Mouse (Mus musculus): Measurements from ENCODE around the gene St6gal1. TPM values are rescaled to one million over a fixed set of nuclear protein-coding genes. Genes with fewer than 3 reads are reported as not detected.

St6gal1 gene
- total RNA-seq, 2 experiments from 2014 or later, result 3.4 to 3.5 TPM

DNA sequence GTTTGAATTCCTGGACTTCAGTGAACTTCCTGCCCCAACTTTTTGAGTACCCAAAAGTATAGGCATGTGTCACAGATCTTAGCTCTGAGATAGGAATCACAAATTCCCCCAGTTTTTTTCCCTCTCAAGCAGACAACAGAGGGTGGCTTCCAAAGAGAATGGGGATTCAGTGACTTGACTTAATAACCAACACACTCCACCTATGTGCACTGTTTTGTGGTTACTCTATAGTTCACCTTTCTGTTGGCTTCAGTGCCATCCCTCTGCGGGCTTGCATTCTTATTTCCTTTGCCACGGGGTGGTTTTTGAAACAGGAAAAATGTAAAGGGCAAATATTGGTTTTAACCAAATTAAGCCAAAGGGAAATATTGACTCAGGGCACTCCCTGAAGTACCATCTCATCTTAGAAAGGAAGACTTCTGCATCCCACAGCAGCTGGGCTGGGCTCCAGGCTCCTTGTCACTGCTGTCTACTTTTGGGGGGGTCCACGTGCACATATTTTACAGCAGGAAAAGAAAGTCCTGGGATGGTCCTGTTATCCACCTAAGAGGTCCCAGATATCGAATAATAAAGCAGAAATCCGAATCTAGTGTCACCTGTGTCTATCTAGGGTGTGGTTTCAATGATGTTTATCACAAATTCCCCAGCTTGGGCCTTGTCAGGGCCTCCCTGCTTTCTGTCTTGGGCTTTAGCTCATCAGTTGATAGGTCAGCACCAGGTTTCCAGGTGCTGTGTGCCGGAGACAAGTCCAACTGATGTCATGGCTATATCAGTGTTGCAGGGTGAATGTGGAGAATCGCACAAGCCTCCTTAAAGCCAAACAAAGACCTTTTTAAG, 75.6 kb downstream of the St6gal1 start:
- DNase-seq, result no peak

DNA sequence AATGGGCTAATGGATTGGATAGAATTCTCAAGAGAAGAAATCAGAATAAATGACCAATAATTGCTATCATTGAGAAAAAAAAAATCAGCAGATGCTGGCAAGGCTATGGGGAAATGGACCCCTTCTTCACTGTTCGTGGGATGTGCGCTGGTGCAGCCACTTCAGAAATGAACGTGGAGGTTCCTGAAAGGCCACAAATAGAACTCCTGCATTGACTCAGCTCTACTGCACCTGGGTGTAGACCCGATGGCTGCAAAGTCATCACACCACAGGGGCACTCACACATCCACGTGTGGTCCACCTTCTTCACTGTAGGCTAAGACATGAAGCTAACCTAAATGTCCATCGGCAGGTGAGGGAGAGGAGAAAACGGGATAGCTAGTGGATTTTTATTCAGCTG, 77.2 kb downstream of the St6gal1 start:
- DNase-seq, result no peak

DNA sequence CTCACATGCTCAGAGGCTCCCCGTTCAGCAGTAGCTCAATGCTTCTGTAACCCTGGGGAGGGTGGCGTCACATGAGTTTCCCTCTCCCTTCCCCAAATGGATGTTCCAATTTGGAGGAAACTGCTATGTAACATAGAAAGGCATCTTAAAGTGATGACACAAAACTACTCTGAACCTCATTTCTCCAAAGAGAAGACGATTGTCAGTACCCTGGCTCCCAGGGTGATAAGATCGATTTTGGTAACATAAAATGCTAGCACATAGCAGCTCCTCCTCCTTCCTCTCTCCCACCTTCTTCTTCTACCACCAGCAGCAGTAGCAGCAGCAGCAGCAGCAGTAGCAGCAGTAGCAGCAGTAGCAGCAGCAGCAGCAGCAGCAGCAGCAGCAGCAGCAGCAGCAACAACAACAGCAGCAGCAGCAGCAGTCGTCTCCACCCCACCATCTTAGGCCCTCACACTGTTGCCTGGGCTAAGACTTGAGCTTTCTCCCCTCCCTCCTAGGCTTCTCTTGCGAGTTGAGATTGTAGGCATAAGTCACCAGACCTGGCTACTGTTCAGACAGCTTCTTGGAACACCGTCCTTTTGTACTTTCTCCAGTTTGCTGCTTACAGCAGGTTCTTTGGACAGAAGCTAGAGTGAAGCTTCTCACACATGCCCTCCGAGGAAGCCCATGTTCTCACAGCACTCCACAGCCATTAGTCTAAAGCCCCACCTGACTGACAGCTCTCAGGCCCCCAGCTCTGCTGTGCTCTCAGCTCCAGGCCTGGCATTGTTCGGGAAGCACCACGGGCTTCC, 81.5 kb downstream of the St6gal1 start:
- no peak for DNase-seq

DNA sequence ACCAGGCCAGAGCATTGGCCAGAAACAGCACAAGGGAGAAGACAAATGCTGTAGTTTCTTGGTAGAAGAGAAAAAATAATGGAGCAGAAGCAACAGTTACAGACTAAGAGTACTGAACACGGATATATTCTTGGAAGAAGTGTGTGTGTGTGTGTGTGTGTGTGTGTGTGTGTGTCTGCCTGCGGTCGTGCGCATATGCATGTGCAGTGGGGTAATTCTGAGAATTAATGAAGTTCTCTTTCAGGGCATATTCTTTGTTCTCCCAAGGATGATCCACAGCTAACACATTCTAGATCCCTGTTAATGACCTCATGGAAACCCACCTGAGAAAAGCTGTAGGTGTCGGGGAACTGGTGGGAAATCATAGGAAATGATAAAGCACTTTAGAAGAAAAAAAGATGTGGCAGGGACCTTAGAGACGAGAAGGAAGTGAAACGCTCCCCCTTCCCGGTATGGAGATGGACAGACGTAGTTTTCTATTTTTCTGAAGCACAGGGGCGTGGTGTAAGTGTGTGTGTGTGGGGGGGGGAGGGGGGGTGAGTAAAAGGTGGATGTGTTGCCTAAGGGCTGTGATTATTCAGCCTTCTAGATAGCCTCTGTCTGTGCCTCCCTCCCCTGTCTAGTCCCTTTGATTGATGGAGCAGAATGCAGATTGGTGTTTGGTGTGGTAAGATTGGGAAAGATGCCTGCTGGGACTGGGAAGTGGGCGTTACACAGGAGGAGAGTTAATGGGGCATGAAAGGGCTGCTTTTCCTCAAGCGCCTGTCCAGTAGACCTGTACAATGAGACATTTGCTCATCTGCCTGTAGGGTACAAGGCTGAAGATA, 82.8 kb downstream of the St6gal1 start:
- no peak for DNase-seq

DNA sequence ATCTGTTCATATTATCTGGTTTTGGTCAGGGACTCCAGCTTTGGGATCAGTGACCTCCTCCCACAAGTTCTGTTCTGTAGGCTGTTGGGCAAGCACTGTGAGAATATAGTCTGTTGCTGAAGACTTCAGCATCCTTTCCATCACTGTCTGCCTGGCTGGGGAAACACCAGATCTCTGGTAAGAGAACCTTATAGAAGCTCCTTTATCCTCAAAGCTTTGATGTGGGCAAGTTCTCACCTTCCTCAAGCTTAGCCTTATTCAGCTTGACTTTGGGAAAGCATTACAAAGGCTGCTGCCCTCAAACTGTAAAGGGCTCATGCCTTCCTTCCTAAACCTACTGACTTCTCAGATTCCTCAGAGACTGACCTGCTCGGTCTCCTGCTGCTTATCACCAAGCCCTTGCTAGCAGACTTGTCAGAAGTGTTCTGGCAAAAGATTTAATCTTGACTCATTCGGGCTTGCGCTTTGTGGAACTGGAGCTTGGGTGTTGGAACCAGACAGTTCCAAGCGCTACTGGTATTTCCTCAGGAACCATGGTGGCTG, 83.5 kb downstream of the St6gal1 start:
- no peak for DNase-seq

DNA sequence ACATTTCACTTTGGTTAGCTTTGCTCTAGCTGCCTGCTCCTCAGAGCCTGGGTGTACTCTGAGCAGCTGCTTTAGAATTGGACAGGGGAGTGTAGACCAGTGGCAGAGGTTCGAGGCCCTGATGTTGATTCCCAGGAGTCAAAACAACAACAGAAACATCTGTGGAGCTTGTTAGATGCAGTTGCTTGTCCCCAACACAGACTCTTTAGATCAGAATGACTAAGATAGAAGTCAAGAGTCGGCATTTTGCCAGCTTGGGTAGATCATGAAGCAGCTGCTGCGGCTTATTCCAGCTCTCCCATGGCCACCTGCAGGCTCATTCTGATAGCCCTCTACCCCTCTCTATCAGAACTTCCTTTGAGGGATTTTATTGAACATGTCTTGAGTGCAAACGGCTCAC, 84.5 kb downstream of the St6gal1 start:
- no peak for DNase-seq

DNA sequence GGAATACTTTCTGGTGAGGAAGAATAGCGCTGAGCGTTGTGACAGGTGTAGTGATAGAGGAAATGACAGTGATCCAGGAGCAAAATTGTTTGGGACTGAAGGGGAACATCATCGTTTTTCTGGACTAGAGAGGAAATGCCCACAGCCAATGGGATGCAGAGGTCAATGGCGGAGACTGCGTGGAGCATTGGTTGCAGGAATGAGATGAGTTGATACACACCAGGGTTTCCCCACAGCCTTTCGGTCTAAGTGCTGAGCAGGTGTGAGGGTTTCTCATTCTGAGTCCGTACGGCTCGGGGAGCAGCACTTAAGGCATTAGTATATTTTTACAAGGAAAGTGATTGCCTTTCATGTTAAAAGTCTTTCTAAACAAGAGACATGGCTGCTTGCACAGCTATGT, 88.1 kb downstream of the St6gal1 start:
- no peak for DNase-seq

DNA sequence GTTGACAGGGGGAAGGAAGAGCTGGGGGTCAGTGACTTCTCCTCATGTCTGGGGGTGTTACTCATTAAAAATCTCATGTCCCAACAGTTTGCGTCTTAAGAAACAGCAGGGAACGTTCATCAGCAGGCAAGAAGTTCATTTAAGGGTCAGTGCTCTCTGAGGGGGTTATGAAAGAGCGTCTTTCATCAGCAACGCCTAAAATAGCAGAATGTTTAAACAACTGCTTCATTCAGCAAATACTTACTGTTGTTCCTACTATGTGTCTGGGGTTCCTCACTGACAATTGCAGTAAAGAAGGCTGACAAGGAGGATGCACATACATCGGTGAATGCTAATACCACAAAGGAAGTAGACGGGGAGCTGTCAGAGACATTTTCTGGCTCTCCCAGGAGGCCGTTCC, 90.2 kb downstream of the St6gal1 start:
- peak; percentile 11 for DNase-seq

DNA sequence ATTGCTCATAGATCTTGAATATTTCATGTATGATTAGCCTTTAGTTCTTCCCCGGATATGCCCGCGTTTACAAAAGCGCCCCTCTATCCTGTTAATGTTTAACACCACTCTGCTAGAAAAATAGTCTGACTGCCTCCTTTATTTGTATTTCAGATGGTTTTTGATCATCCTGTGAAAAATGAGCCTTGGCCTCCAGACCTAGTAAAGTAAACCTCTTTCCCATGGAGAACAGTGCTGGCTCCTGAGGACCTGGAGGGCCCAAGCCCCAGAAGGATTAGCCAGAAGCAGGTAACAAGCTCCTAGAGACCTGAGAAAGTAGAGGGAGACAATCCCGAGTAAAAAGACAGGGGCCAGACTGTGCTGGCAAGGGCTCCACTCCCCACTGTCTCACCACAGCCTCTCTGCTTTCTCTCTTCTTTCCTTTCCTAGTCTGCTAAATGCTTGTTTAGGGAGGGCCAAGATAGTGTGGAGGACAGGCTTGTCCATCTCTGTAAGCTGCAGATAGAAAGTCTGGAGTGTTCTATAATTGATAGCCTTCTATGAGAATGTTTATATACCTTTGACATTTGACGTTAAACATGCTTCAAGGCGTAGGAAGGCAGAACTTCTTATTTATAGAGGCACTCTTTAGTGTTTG, 93.0 kb downstream of the St6gal1 start:
- no peak for DNase-seq

DNA sequence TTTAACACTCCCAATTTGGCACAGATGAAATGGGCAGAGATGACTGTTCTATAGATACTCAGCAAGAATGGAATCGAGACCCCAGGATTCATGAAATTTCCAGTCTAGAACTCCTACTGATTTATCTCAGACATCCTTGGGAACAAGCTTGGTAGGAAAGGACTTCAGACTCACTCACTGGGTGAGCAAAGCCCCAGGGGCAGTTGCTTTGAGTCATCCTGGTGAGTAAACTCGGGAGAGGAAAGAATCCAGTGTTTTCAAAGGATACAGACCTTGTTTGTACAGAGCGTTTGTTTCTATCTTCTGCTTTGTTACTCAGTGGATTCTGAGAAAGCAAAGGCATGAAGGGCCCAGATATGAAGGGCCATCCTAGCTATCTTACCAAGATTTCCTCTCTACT, 95.5 kb downstream of the St6gal1 start:
- DNase-seq, result no peak

DNA sequence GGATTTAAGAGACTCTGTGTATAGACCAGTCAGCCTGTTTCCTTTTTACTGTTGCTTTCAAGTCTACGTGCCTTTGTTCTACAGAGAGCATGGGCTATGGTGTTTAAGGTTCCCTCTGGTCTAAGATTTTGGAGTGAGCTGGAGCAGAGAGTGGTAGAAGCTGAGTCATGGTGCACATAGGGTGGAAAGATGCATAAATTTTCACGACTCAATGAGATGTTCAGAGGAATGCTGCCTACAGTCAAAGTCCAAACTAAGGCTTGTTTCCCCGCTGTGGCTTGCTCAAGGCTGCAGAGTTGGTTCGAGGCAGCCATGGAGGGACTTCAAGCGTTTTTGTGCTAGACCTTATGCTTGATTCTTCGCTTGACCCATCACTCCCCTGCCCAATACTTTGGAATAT, 96.0 kb downstream of the St6gal1 start:
- no peak for DNase-seq

DNA sequence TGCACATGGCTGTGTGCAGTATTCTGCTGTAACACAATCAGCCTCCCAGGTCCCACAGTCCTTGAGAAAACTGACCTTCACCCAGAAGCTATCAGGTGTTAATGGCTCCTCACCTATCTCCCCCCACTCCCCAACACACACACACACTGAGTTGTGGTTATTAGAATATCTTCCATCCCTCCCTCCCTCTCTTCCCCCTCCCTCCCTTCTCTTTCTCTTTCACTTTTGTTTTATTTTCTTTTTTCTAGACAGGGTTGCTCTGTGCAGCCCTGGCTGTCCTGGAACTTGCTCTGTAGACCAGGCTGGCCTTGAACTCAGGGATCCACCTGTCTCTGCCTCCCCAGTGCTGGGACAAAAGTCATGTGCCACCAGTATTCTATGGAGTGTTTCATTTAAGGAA, 97.9 kb downstream of the St6gal1 start:
- DNase-seq, result no peak

DNA sequence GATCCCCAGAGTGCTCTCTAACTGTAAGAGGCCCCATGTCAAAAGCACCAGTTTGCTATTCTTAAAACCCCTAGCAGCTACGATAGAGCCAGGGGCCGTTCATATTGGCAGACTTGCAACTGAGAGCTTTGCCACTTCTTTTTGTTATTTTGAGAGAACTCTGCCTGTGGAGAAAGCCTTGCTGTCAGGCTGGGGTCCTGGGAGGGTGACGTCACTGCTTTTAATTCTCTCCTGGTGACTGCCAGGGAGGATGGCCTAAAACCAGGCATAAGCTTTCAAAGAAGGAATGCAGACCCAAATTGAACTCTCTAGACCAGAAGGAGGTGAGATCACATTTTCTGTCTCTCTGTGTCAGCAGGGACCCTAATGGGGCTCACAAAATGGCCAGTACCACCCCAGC, 99.4 kb downstream of the St6gal1 start:
- DNase-seq, result no peak

DNA sequence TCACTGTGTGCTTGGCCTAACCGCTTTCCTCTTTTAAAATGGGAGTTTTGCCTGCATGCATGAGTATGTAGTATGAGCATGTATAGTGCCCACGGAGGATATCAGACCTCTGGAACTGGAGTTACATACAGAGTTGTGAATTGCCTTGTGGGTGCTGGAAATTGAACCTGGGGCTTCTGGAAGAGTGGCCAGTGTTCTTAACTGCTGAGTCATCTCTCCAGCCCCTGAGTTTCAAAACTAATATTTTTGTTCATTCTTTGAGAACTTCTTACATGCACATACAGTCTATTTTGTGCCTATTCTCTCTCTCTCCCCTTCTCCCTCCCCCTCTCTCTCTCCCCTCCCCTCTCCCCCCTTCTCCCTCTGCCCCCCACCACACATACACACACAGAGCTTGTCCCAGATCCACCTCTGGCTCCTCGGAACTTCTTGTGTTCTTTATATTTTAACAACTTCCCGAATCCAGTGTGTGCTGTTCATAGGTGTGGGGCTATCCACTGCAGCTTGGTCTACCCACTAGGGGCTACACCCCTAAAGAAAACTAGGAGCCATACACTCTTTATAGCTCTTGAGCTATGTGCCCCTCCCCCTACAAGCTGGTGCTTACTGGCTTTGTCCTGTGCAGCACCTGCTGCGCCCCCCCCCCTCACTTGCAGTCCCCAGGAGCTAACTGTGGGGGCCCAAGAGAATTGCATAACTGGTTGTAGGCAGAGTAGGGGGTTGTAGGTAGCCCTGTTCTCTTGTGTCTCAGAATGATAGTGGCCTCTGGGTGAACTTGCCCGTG, 100.5 kb downstream of the St6gal1 start:
- DNase-seq, result no peak

DNA sequence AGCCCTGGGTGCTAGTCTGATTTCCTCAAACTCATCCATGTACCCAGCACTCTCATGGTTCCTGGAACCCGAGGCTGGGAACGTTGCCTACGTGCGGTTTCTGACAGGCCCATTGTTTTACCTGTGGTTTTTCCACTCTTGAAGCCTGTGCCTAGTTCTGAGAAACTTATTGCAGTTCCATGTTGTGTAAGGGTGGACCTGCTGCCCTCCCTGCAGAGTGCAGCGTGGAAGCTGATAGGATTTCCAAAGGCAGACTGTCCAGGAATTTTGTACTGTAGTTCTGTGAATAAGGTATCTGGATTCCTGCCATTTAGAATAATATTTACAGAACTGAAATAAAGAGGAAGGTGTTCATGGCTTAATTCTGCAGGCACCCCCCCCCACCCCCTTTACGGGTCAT, 102.1 kb downstream of the St6gal1 start:
- DNase-seq, result no peak

DNA sequence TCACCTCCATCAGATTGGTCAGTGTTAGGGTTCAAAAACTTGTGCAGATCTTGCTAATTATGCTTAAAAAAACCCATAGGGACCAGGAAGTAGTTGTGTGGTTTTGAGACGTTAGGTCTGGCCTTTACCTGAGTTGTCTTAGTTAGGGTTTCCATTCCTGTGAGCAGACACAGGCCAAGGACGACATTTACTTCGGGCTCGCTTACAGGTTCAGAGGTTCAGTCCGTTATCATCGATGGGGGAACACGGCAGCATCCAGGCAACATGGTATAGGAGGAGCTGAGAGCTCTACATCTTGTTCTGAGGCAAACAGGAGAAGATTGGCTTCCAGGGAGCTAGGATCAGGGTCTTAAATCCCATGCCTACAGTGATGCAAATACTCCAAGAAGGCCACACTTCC, 102.7 kb downstream of the St6gal1 start:
- no peak for DNase-seq

DNA sequence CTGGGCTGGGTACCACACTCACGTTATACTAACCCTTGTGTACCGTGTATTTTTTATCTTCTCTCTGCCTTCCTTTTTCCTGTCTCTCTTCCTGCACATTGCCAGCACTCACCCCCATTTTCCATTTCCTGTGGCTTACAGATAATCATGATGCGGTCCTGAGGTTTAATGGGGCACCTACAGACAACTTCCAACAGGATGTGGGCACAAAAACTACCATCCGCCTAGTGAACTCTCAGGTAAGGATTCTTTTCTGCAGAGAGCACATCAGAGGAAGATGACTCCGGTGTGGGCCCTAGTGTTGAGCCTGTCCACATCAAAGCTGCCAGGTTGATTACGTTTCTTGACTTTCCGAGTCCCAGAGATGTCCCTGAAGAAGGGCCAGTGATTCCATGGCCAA, 103.7 kb downstream of the St6gal1 start:
- DNase-seq, result no peak

DNA sequence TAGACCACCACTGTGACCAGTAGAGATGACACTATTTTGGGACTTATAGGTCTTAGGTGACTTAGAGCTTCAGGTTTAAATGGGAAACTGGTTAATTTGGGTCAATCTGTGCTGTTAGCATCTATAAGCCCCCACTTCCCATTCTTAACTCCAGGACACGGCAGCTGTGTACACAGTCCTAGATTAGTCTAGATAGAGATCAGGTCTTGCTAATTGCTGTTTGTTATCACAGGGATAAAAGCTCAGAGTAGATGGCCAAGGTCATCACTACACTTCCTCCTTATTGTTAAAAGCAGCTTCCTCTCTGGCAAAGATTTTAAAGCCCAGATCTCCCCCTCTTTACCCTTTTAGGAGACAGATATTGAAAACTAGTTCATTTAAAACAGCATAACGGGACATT, 107.6 kb downstream of the St6gal1 start:
- DNase-seq, result no peak

DNA sequence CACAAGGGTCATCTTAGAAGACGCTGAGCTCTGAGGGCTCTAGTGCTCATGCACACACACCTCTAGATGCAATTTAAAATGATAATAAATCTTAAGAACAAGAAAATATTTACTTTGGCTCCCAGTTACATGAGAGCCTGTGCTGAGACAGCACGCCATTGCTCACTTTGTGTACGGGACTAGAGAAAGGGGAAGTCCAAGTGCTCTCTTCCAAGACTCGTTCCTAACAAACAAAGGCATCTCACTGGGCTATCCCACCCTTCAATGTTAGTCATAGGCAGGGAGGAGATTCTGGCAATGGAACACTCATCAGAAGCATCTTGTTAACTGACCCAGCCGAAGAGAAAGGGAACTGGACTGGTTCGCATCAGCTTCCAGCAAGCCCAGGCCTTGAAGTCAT, 108.1 kb downstream of the St6gal1 start:
- DNase-seq, result no peak

DNA sequence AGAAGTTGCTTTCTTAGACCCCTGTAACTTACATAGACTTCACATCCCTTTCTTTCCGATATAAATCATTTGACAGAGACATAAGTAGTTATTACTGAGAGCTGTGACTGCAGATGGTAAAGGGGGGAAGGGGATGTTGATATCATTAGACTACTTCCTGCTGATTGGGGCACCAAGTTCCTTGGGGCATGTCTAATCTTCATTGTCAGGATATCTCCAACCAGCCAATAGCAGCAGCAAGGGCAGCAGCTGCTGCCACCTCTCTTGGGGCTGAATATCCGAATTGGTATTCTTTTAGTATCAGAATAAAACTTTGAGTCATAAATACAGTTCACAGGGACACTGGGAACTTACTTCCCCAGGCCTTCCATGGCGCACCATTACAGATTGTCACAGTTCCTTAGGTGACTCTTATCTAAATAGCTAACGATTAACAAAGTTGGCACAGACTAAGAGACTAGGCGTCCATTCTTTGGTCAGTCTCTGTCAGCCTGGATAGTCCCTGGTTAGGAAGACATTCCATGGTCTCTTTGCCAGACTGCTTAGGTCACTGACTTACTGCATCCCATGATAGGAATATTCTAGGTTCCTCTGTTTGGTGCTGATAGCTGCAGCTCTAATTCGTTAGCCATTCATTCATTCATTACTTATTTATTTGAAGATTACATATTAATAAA, 109.5 kb downstream of the St6gal1 start:
- DNase-seq, result no peak

DNA sequence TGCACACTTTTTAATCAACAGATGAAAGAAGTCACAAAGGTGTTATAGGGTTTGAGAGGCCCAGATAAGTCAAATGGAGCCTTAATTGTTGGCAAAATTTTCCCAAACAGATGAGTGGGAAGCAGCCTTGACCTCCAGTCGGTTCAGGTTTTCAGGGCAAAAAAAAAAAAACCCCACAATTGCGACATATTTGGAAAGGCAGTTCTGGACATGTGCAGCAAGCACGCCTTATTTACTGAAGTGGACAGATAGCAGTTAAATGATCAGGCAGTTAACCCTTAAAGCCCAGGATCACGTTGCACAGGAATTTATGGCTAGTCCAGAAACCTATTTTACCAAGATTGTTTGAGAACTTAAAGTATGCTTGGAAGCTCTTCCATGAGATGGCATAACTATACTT, 112.8 kb downstream of the St6gal1 start:
- no peak for DNase-seq
